Mouse (Mus musculus) left cerebral cortex, postnatal 14 days (tissue): ENCODE results near the gene Olfr1441. TPM values are rescaled to one million over a fixed set of nuclear protein-coding genes. Genes with fewer than 3 reads are reported as not detected.
A peak's percentile ranks its signal among the peaks of the same experiment; 100 is the strongest.

Experiments used
- DNase-seq, 2 experiments: peaks; one replicate each; pipeline ENCODE4 v3.0.0; 2021 to 2022; ENCODE audit warnings: low spot score in 2 of 2, mixed read lengths in 1 of 2
- intact Hi-C: fragments of 180-260 bp; cut with DNase I; formaldehyde crosslinking; loops from one replicate; pipeline ENCODE4 v1.15.1; 2025
- long read RNA-seq, 2 experiments: library from polyadenylated mRNA; stranded (forward); transcript quantifications; one replicate each; pipeline ENCODE4 v2.0.0; 2021
- total RNA-seq, 2 experiments: library from RNA; stranded (reverse); gene quantifications; 2 replicates each; pipeline ENCODE4 v1.2.3; 2021

The Olfr1441 gene
- total RNA-seq: not detected
- long read RNA-seq, experiment 1: 0 reads
- long read RNA-seq, experiment 2: 0 reads

DNA sequence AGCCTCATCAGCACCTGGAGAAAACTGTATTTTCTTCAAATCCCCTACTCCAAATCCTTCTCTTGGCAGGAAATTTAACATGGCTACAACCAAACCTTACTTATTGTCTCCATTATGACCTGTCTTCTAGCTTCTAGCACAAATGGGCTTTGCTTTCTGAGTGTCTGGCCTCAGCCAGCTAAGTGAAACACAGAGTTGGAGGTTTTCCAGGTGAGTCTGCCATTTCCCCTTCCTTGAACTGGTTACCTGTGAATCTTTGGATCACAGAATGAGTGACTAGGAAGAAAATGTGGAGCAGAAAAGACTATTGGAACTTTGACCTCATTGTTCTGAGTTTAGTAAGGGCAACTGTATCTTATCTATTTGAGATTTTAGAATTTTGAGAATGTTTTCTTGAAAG lies at the start of gene Olfr1441:
TSS of gene Olfr1441 (plus strand) at position 73 of the 400 bp plus-strand sequence.
- intact Hi-C loops: no loop called here
- no peak for DNase-seq

- DNase-seq: peak in 1 of 2 experiments; percentile 10
- intact Hi-C loops: loop anchor here (10.0 kb wide), 1 partner anchor 228 kb away; no protein-coding TSS in a partner anchor
Measured at GRCm38 (mm10) chr19:12373004-12373403, 44.2 kb upstream of the Olfr1441 start.

DNA sequence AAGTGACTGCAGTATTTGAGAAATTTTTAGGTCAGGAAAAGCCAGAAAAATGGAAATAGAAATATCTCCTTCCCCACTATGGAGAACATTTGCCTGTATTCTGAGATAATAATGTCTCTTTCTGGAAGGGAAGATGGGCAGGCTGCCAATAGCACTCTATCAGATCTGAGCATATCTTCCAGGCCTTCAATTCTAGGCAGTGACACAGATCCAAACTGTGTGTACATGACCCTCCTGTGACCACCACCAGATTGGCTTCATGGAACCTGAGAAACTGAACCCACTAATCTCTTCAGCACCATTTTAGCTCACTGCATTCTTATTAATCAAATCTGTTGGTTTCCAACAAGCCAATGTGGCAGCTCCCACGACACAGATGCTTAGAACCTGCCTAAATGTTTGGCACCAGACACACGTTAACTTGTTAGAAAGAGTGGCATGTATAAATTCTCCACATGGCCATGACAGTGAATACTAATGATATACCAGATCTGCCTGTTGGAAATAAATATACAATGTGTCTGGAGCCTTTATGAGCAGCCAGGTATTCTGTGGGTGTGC lies 42.7 kb upstream of the Olfr1441 start:
- intact Hi-C loops: loop anchor here (10.0 kb wide), 1 partner anchor 230 kb away; no protein-coding TSS in a partner anchor
- DNase-seq: peak; percentile 6 to 21

- no peak for DNase-seq
- intact Hi-C loops: no loop called here
Measured at GRCm38 (mm10) chr19:12386979-12387378, 30.3 kb upstream of the Olfr1441 start, which contains the start of gene Olfr1440. Gene Olfr1440 (plus strand): TSS chr19:12387279.

DNA sequence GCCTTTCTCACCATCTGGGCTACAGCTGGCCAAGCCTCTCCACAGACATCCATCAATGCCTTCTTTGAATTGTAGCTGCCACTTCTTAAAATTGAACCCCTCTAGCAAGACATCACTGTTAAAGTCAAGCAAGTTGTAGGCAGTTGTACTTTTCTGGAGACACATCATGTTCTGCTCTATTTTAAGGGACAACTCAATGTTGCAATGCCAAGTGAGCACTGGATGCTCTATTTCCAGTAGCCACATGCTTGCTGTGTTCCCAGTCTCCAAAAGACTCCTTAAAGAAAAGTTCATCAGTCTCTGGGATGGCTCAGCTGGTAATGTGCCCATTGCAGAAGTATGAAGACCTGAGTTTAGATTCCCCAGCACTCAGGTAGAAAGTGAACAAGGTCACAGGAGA lies 3.5 kb upstream of the Olfr1441 start:
- intact Hi-C loops: no loop called here
- DNase-seq: peak in 1 of 2 experiments; percentile 39

DNA sequence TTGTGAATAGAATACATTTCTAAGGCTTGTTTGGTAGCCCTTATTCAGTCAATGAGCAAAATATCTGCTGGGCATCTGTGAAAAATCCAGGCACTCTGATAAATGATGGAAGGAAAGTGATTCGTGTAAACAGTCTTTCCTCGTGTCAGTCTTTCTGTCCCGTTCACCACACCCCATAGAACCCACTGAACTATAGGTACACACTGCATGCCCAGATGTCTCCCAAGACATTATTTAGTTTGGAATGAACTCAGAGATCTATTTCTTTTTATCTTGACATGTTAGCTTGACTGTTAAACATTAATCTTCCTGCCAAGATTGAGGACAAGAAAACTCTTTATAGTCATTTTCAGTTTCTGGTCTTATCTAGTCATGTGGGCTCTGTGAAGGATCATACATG lies 1.1 kb downstream of the Olfr1441 start:
- intact Hi-C loops: no loop called here
- DNase-seq: no peak

DNA sequence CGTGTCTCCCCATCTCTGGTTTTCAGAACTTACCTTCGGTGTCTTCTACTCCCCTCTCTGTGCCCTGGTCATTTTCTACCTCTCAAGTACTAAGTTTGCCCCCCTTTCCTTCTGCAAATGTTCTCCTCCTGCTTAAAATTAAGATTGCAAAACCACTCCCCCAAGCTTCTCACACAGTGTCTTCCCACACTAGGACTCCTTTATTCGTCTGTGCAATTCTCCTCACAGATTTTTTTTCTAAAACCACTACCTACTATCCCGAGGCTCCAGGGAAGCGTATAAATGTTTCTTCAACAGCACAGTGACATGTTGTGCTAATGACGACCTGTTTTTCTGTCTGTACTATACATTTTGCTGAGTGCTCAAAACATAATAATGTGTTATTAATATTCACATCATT lies 3.3 kb downstream of the Olfr1441 start:
- DNase-seq: no peak
- intact Hi-C loops: no loop called here

DNA sequence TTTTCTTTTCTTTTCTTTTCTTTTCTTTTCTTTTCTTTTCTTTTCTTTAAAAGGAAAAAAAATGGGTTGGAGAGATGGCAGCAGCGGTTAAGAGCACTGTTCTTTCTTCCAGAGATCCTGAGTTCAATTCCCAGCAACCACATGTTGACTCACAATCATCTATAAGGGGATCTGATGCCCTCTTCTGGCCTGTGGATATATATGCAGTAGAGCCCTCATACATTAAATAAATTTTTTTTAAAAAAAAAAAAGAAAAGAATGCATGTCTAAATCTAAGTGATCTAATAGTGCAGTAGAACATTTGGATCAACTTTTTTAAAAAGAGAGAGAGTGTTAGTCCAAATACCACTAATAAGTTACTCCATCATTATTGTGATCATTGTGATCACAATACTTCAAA lies 4.4 kb downstream of the Olfr1441 start:
- intact Hi-C loops: no loop called here
- no peak for DNase-seq

- DNase-seq: no peak
- intact Hi-C loops: no loop called here
Measured at GRCm38 (mm10) chr19:12427101-12427500, 9.9 kb downstream of the Olfr1441 start.

- intact Hi-C loops: no loop called here
- no peak for DNase-seq
Measured at GRCm38 (mm10) chr19:12427605-12428004, 10.4 kb downstream of the Olfr1441 start, which contains the start of gene Pfpl. Gene Pfpl (plus strand): TSS chr19:12427905.

DNA sequence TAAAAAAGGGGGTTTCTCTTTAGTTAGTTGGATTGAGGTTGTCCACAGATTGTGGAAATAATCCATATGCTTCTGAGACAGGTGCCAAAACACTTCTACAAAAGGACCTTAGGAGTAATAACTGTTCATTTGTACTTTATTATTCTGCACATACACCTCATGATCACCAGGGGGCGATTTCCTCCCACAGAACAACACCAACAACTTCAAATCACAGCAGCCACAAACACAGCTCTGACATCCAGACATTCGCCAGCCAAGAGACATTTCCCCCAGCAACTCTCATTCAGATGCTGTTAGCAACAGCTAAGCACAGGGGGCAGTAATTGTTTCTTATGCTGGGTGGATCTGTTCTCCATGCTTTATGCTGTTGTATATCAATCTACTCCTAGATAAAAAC lies 15.8 kb downstream of the Olfr1441 start:
- intact Hi-C loops: loop anchor here (5.0 kb wide), 1 partner anchor 69 kb away; the partner anchor contains the start of gene Dtx4
- peak in 1 of 2 experiments; percentile 58 for DNase-seq

GRCm38 (mm10) chr19:12435011-12435416 lies 17.8 kb downstream of the Olfr1441 start:
- intact Hi-C loops: no loop called here

DNA sequence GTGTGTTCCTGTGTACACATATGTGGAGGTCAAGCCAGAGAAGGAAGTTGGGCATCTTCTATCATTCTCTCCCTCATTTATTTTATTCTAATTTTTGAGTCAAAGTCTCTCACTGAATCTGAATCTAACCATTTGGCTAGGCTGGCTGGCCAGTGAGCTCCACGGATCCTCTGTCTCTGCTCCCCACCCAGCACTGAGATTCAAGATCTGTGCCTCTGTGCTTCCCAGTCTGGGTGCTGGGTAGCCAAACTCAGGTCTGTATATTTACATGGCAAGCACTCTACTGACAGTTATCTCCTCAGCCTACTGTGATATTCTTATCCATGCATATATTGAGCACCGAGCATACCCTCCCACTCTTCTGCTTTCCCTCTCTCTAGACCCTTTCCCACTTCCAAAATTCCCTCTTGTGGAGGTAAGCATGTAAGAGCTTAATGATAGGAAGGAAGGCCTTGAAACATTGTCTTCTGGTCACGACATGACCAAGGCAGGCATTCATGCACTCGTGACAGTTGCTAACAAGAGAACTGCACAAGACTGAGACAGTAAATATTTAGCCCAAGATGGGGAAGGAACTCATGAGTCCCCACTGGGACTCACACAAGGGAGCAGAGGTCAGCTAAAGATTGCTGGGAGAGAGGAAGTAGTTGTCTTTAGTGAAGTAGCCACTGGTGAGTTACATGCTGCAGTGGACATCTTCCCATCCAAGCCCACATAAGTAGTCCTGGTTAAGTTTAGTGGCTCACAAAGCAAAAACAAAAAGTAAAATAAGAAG lies 18.7 kb downstream of the Olfr1441 start:
- DNase-seq: no peak
- intact Hi-C loops: no loop called here

More at GRCm38 (mm10) chr19:12435011-12435416, 17.8 kb downstream of the Olfr1441 start:
- peak in 1 of 2 experiments; percentile 31 for DNase-seq

DNA sequence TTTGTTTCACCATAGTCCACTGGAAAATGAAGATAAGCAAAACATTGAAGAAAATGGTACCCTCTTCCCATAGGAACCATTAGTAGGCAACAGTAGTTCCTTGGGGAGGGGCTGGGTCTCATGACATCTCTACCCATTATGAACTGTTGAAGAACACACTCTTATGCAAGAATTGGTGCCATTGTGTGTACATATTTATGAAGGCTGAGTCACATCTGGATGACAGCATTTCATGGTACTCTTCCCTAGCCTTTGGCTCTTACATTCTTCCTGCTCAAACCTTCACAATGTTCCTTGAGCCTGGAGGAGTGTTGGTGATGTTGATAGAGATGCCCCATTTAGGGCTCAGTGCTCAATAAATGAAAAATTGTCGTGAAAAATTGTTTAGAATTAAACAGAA lies 22.3 kb downstream of the Olfr1441 start:
- intact Hi-C loops: no loop called here
- DNase-seq: no peak

DNA sequence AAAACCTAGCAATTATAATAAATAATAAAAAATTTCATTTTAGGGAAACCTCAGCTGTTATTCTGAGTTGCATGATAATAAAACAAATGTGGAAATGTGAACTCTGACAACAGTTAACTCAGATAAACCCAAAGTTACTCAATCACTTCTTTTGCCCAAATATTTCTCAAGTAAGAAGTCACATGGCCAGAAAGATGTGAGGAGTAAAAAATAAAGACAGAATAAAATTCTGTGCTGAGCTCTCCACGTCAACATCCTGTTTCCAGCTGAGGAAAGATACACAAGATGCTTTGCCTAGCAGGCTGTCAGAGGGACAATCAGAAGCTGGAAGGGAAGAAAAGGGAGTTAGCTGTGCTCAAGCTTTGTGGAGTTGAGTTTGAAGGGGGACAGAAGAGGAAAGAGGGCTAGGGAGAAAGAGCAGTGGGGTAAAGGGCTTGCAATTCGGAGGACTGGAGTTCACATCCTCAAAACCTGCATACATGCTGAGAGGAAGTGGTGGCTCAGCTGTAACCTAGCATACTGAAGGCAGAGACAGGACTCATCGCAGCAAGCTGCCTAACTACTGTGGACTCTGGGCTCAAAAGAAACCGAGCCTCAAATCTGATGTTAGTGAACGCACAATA lies 23.0 kb downstream of the Olfr1441 start:
- intact Hi-C loops: no loop called here
- DNase-seq: no peak

DNA sequence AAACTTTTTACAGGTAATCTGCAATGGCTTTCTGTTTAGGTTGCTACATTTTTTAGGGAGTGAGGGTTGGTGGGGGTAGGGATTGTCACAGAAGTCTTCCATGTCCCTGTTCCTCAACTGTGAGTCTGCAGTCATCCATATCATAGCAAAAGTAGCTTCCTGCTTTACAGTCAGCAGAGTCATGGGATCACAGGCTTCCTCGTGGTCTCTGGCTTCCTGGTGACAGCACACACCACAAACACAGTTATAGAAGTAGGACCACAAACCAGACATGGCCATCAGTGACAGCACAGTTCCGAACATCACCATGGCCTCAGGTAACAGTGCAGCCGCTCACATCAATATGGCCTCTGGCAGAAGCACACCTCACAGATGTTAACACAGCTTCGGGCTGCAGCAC lies 25.3 kb downstream of the Olfr1441 start:
- intact Hi-C loops: no loop called here
- DNase-seq: no peak

- intact Hi-C loops: no loop called here
- no peak for DNase-seq
Measured at GRCm38 (mm10) chr19:12445014-12445413, 27.8 kb downstream of the Olfr1441 start.

GRCm38 (mm10) chr19:12457401-12458066 lies 40.3 kb downstream of the Olfr1441 start:
- intact Hi-C loops: no loop called here

GRCm38 (mm10) chr19:12459516-12459915 lies 42.3 kb downstream of the Olfr1441 start:
- no peak for DNase-seq
- intact Hi-C loops: no loop called here

More at GRCm38 (mm10) chr19:12457401-12458066, 40.3 kb downstream of the Olfr1441 start:
- DNase-seq: peak; percentile 3 to 35
